Mouse (Mus musculus): ENCODE data around the gene Bcl2l12. TPM values are rescaled to one million over a fixed set of nuclear protein-coding genes. Genes with fewer than 3 reads are reported as not detected.
A peak's percentile ranks its signal among the peaks of the same experiment; 100 is the strongest.

The Bcl2l12 gene
- polyA plus RNA-seq (2012; fragmentation: generic; extraction: Trizol), result 18.1 TPM
- long read RNA-seq, experiment 1, transcript Bcl2l12-201 (7 exons, 1,075 nt), result major isoform, 10 of 21 reads
- long read RNA-seq, experiment 1, partial matches to known transcripts, result 4 of 21 reads
- long read RNA-seq, experiment 1, other reads (novel, unspliced or antisense), result 7 of 21 reads
- long read RNA-seq, experiment 2, partial matches to known transcripts, result 2 of 9 reads
- long read RNA-seq, experiment 2, other reads (novel, unspliced or antisense), result 3 of 9 reads

- peaks cover 31% of the 10 kb centered on the region for H3K36me3 ChIP-seq (ENCODE audit: control insufficient read depth, insufficient read depth)
- TF ChIP-seq FOSL1 (IDR thresholded peaks at IDR 0.05; ENCODE audit: insufficient read depth, low read length, poor library complexity, severe bottlenecking) (no peak), CEBPB (IDR thresholded peaks at IDR 0.05; ENCODE audit: low read depth) (no peak), MYOG (IDR thresholded peaks at IDR 0.05; ENCODE audit: control insufficient read depth, extremely low read depth, insufficient read length) (no peak), MAX (IDR thresholded peaks at IDR 0.05) (peak; percentile 58)
- H3K4me3 ChIP-seq (ENCODE audit: insufficient read depth, poor library complexity, severe bottlenecking), result peak within 1 kb of the TSS; percentile 79
- H3ac ChIP-seq (ENCODE audit: control insufficient read depth, insufficient read length, low read depth), result peak within 1 kb of the TSS; percentile 75
- H3K79me3 ChIP-seq (ENCODE audit: low read depth), result peaks cover 18% of the 10 kb centered on the region
- peaks cover 46% of the 10 kb centered on the region for H3K79me2 ChIP-seq (ENCODE audit: control insufficient read depth, insufficient read depth)
- H3K27me3 ChIP-seq (ENCODE audit: control insufficient read depth, insufficient read depth, insufficient read length), result no peaks in the 10 kb centered on the region
These were observed at the start of gene Bcl2l12 for GRCm38 (mm10) chr7:44998501-44998955. Gene Bcl2l12, minus strand, starts transcription at chr7:44998712.

DNA sequence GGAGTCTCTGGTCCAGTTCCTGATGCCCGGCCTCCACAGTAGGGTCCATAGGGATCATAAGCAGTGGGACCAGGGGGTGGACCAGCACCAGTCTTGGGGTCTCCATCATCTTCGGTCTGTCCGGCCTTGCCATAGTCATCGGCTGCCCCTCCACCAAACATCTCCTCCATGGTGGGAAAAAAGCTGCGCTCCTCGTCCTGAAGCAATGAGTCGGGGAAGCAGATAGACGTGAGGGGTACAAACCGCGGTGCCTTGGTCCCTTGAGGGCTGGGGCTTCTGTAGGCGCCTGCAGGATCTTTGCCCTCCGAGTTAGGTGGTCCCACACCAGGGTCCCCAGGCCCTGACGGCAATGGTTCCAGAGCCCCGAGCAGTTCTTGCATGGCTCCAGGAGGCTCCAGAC is 49.0 kb upstream of the Bcl2l12 start:
- TF ChIP-seq USF1 (IDR thresholded peaks at IDR 0.05; ENCODE audit: low read depth), result no peak
- TF ChIP-seq CTCF (IDR thresholded peaks at IDR 0.05; ENCODE audit: control insufficient read depth, insufficient read depth, insufficient read length), result no peak
- TF ChIP-seq MAX (IDR thresholded peaks at IDR 0.05), result no peak
- no peak for TF ChIP-seq MYOD1 (IDR thresholded peaks at IDR 0.05; ENCODE audit: control insufficient read depth, insufficient read length, low read depth)
- no peak for TF ChIP-seq FOSL1 (IDR thresholded peaks at IDR 0.05; ENCODE audit: insufficient read depth, low read length, poor library complexity, severe bottlenecking)
- TF ChIP-seq MYOG (IDR thresholded peaks at IDR 0.05; ENCODE audit: control insufficient read depth, extremely low read depth, insufficient read length), result no peak
- TF ChIP-seq CEBPB (IDR thresholded peaks at IDR 0.05; ENCODE audit: low read depth), result no peak
- Histone ChIP-seq H3ac (ENCODE audit: control insufficient read depth, insufficient read length, low read depth) (no peak overlapping the region), H3K27me3 (ENCODE audit: control insufficient read depth, insufficient read depth, insufficient read length) (no peaks in the 10 kb centered on the region), H3K4me3 (ENCODE audit: insufficient read depth, poor library complexity, severe bottlenecking) (no peak overlapping the region), H3K79me2 (ENCODE audit: control insufficient read depth, insufficient read depth) (peaks cover 45% of the 10 kb centered on the region), H3K79me3 (ENCODE audit: low read depth) (peaks cover 21% of the 10 kb centered on the region), H3K36me3 (ENCODE audit: control insufficient read depth, insufficient read depth) (peaks cover 46% of the 10 kb centered on the region)

- Histone ChIP-seq H3ac (ENCODE audit: control insufficient read depth, insufficient read length, low read depth) (no peak overlapping the region), H3K79me2 (ENCODE audit: control insufficient read depth, insufficient read depth) (peaks cover 41% of the 10 kb centered on the region), H3K79me3 (ENCODE audit: low read depth) (peaks cover 18% of the 10 kb centered on the region), H3K27me3 (ENCODE audit: control insufficient read depth, insufficient read depth, insufficient read length) (no peaks in the 10 kb centered on the region), H3K36me3 (ENCODE audit: control insufficient read depth, insufficient read depth) (peaks cover 50% of the 10 kb centered on the region), H3K4me3 (ENCODE audit: insufficient read depth, poor library complexity, severe bottlenecking) (no peak overlapping the region)
- TF ChIP-seq CTCF (IDR thresholded peaks at IDR 0.05; ENCODE audit: control insufficient read depth, insufficient read depth, insufficient read length), result no peak
- no peak for TF ChIP-seq USF1 (IDR thresholded peaks at IDR 0.05; ENCODE audit: low read depth)
- no peak for TF ChIP-seq MAX (IDR thresholded peaks at IDR 0.05)
- TF ChIP-seq MYOD1 (IDR thresholded peaks at IDR 0.05; ENCODE audit: control insufficient read depth, insufficient read length, low read depth), result no peak
These were observed 48.4 kb upstream of the Bcl2l12 start for GRCm38 (mm10) chr7:45046853-45047350.

DNA sequence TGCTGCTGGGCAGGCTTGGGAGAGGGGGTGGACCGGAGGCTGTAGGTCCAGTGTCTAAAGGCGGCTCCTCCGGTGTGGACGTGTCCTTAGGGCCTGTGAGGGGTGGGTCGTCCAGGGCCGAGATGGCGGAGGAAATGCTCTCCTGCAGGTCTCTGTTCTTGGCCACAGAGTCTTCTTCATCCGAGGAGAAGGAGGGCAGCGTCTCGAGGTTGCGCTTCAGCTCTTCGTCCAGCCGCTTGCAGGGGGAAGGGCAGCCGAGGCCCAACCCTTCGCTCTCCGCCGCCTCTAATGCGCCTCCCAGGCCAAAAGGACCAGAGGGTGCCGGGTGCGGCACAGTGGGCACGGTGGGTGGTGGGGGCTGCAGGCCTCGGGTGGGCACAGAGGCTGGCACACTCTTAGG is 47.2 kb upstream of the Bcl2l12 start:
- peaks cover 10% of the 10 kb centered on the region for H3K79me3 ChIP-seq (ENCODE audit: low read depth)
- peaks cover 50% of the 10 kb centered on the region for H3K36me3 ChIP-seq (ENCODE audit: control insufficient read depth, insufficient read depth)
- H3K4me3 ChIP-seq (ENCODE audit: insufficient read depth, poor library complexity, severe bottlenecking), result no peak overlapping the region
- no peaks in the 10 kb centered on the region for H3K27me3 ChIP-seq (ENCODE audit: control insufficient read depth, insufficient read depth, insufficient read length)
- peaks cover 33% of the 10 kb centered on the region for H3K79me2 ChIP-seq (ENCODE audit: control insufficient read depth, insufficient read depth)
- TF ChIP-seq CEBPB (IDR thresholded peaks at IDR 0.05; ENCODE audit: low read depth) (no peak), FOSL1 (IDR thresholded peaks at IDR 0.05; ENCODE audit: insufficient read depth, low read length, poor library complexity, severe bottlenecking) (no peak), MYOD1 (IDR thresholded peaks at IDR 0.05; ENCODE audit: control insufficient read depth, insufficient read length, low read depth) (no peak), MAX (IDR thresholded peaks at IDR 0.05) (no peak)
- no peak overlapping the region for H3ac ChIP-seq (ENCODE audit: control insufficient read depth, insufficient read length, low read depth)

- no peaks in the 10 kb centered on the region for H3K27me3 ChIP-seq (ENCODE audit: control insufficient read depth, insufficient read depth, insufficient read length)
- no peak overlapping the region for H3ac ChIP-seq (ENCODE audit: control insufficient read depth, insufficient read length, low read depth)
- peaks cover 12% of the 10 kb centered on the region for H3K79me2 ChIP-seq (ENCODE audit: control insufficient read depth, insufficient read depth)
- H3K79me3 ChIP-seq (ENCODE audit: low read depth), result peaks cover 6% of the 10 kb centered on the region
- H3K4me3 ChIP-seq (ENCODE audit: insufficient read depth, poor library complexity, severe bottlenecking), result no peak overlapping the region
- TF ChIP-seq MYOG (IDR thresholded peaks at IDR 0.05; ENCODE audit: control insufficient read depth, extremely low read depth, insufficient read length), result no peak
- H3K36me3 ChIP-seq (ENCODE audit: control insufficient read depth, insufficient read depth), result peaks cover 35% of the 10 kb centered on the region
These were observed 44.8 kb upstream of the Bcl2l12 start for GRCm38 (mm10) chr7:45043307-45043706.

GRCm38 (mm10) chr7:45040851-45041250 is 42.3 kb upstream of the Bcl2l12 start:
- H3K79me2 ChIP-seq (ENCODE audit: control insufficient read depth, insufficient read depth), result peaks cover 25% of the 10 kb centered on the region
- H3K36me3 ChIP-seq (ENCODE audit: control insufficient read depth, insufficient read depth), result peaks cover 34% of the 10 kb centered on the region
- peaks cover 8% of the 10 kb centered on the region for H3K79me3 ChIP-seq (ENCODE audit: low read depth)

More at GRCm38 (mm10) chr7:45040851-45041250, 42.3 kb upstream of the Bcl2l12 start:
- Histone ChIP-seq H3K4me3 (ENCODE audit: insufficient read depth, poor library complexity, severe bottlenecking) (no peak overlapping the region), H3ac (ENCODE audit: control insufficient read depth, insufficient read length, low read depth) (no peak overlapping the region), H3K27me3 (ENCODE audit: control insufficient read depth, insufficient read depth, insufficient read length) (no peaks in the 10 kb centered on the region)
- no peak for TF ChIP-seq MYOD1 (IDR thresholded peaks at IDR 0.05; ENCODE audit: control insufficient read depth, insufficient read length, low read depth)
- TF ChIP-seq USF1 (IDR thresholded peaks at IDR 0.05; ENCODE audit: low read depth), result no peak
- no peak for TF ChIP-seq CTCF (IDR thresholded peaks at IDR 0.05; ENCODE audit: control insufficient read depth, insufficient read depth, insufficient read length)
- no peak for TF ChIP-seq MYOG (IDR thresholded peaks at IDR 0.05; ENCODE audit: control insufficient read depth, extremely low read depth, insufficient read length)

Measured in C2C12 (cell line).